Mouse (Mus musculus) limb, embryonic 14.5 days (tissue): ENCODE results near the gene Jade1. TPM values are rescaled to one million over a fixed set of nuclear protein-coding genes. Genes with fewer than 3 reads are reported as not detected.

Experiments
- ATAC-seq: fragments of 200-750 bp; cut with Nextera tagmentation; 2 replicates; pipeline ENCODE4 v1.8.0; 2017; ENCODE audit warnings: low read depth, moderate number of reproducible peaks, moderate TSS enrichment; ENCODE audit not compliant: low FRiP score
- DNase-seq: peaks from one replicate; pipeline ENCODE4 v3.0.0-alpha.2; 2015; ENCODE audit warnings: low spot score
- H3K27ac ChIP-seq: fragments of 300-500 bp; sonication (generic); replicated peaks from 2 replicates; pipeline ENCODE4 v1.5.1; 2014; ENCODE audit warnings: low read depth, mild to moderate bottlenecking, low read length, moderate library complexity, mixed read lengths
- H3K27me3 ChIP-seq: fragments of 300-500 bp; sonication (generic); 2 replicates; pipeline ENCODE4 v1.6.1; 2014; ENCODE audit warnings: low read length, mixed read lengths; ENCODE audit not compliant: control insufficient read depth, insufficient read depth
- H3K36me3 ChIP-seq: fragments of 300-500 bp; sonication (generic); 2 replicates; pipeline ENCODE4 v1.6.1; 2014; ENCODE audit warnings: mild to moderate bottlenecking, low read length, moderate library complexity, mixed read lengths; ENCODE audit not compliant: control insufficient read depth, insufficient read depth
- H3K4me1 ChIP-seq: fragments of 300-500 bp; sonication (generic); 2 replicates; pipeline ENCODE4 v1.6.1; 2014; ENCODE audit warnings: antibody characterized with exemption, low read length, mixed read lengths; ENCODE audit not compliant: control insufficient read depth, insufficient read depth
- H3K4me2 ChIP-seq: fragments of 300-500 bp; sonication (generic); replicated peaks from 2 replicates; pipeline ENCODE4 v1.6.1; 2014; ENCODE audit warnings: low read depth, mild to moderate bottlenecking, low read length, moderate library complexity; ENCODE audit not compliant: severe bottlenecking
- H3K4me3 ChIP-seq: fragments of 300-500 bp; sonication (generic); replicated peaks from 2 replicates; pipeline ENCODE4 v1.5.1; 2014; ENCODE audit warnings: low read length
- H3K9ac ChIP-seq: fragments of 300-500 bp; sonication (generic); 2 replicates; pipeline ENCODE4 v1.6.1; 2014; ENCODE audit warnings: mild to moderate bottlenecking, low read depth, low read length, moderate library complexity; ENCODE audit not compliant: severe bottlenecking
- H3K9me3 ChIP-seq: fragments of 300-500 bp; sonication (generic); 2 replicates; pipeline ENCODE4 v1.6.1; 2016; ENCODE audit warnings: low read length; ENCODE audit not compliant: control insufficient read depth
- POLR2A ChIP-seq: fragments of 200-500 bp; IDR thresholded peaks from 2 replicates; pipeline ENCODE4 v1.8.0; 2012; ENCODE audit warnings: inconsistent platforms, mild to moderate bottlenecking, moderate library complexity, borderline replicate concordance; ENCODE audit not compliant: insufficient read depth, insufficient read length; ENCODE audit errors: extremely low read depth
- WGBS: fragments of 180-500 bp; shearing (Covaris S2); extraction: QIAGEN DNeasy Blood & Tissue Kit; methylation state at CpG from one replicate; pipeline ENCODE4 v1.1.7; 2014; 5-methylcytosine and 5-hydroxymethylcytosine counted together
- polyA plus RNA-seq, 2 experiments: library from polyadenylated mRNA; depleted of rRNA in 1 of 2; stranded (reverse) in 1 of 2; unstranded in 1 of 2; fragments of >200 nt; fragmentation: Nextera tagmentation in 1 of 2; extraction: Ambion mirVana in 1 of 2; gene quantifications; 2 replicates each; pipeline versions ENCODE4 v1.2.1 to v1.2.3; 2012 to 2014

The Jade1 gene
- polyA plus RNA-seq (2012; rRNA removed) (8.8 and 9.1 TPM in 2 replicates), polyA plus RNA-seq (2014; fragmentation: Nextera tagmentation; extraction: Ambion mirVana) (12.8 and 13.7 TPM in 2 replicates)

- WGBS: 96% methylated on average over 35 of the region's 36 CpGs
- DNase-seq (no peak), ATAC-seq (no peak)
- Histone ChIP-seq H3K27ac (no peak within 1 kb of the TSS), H3K4me1 (no peaks in the 10 kb centered on the region), H3K9me3 (no peaks in the 10 kb centered on the region), H3K4me3 (no peak within 1 kb of the TSS), H3K27me3 (no peaks in the 10 kb centered on the region), H3K36me3 (no peaks in the 10 kb centered on the region), H3K4me2 (no peak within 1 kb of the TSS), H3K9ac (no peak within 1 kb of the TSS)
- TF ChIP-seq POLR2A: no peak
Observed at GRCm38 (mm10) chr3:41555491-41556381, at the start of gene Jade1. TSS of gene Jade1 (plus strand) at chr3:41555731.

GRCm38 (mm10) chr3:41509441-41509840 is 46.1 kb upstream of the Jade1 start:
- Histone ChIP-seq H3K9ac (no peak overlapping the region), H3K9me3 (no peaks in the 10 kb centered on the region), H3K4me3 (no peak overlapping the region), H3K27ac (no peak overlapping the region), H3K4me1 (no peaks in the 10 kb centered on the region), H3K4me2 (no peak overlapping the region), H3K36me3 (no peaks in the 10 kb centered on the region), H3K27me3 (no peaks in the 10 kb centered on the region)
- no peak for TF ChIP-seq POLR2A
- 86% methylated on average over 2 of the region's 2 CpGs for WGBS
- ATAC-seq (no peak), DNase-seq (no peak)

DNA sequence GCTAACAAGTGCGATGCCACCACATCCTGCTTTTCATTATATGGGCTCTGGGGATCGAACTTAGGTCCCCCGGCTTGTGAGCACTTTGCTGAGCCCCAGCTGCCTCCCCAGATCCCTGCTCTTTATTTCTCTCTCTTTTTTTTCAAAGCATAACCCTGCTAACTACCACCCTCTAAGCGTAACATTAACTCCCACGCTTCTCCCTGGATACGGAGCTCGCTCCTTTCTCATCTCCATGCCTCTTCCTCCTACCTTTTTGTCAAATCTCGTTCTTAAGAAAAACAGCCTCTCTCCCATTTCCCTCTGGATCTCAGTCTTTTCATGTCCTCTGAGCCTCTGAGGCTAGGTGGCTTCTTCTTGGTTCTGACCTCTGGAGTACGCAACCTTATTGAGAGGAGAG is 45.3 kb upstream of the Jade1 start:
- H3K4me2 ChIP-seq: no peak overlapping the region
- ATAC-seq: no peak
- H3K36me3 ChIP-seq: no peaks in the 10 kb centered on the region
- H3K27me3 ChIP-seq: no peaks in the 10 kb centered on the region
- H3K4me3 ChIP-seq: no peak overlapping the region
- 75% methylated on average over 9 of the region's 9 CpGs for WGBS
- TF ChIP-seq POLR2A: no peak
- no peak for DNase-seq
- H3K4me1 ChIP-seq: no peaks in the 10 kb centered on the region
- H3K27ac ChIP-seq: no peak overlapping the region
- H3K9ac ChIP-seq: no peak overlapping the region
- no peaks in the 10 kb centered on the region for H3K9me3 ChIP-seq

DNA sequence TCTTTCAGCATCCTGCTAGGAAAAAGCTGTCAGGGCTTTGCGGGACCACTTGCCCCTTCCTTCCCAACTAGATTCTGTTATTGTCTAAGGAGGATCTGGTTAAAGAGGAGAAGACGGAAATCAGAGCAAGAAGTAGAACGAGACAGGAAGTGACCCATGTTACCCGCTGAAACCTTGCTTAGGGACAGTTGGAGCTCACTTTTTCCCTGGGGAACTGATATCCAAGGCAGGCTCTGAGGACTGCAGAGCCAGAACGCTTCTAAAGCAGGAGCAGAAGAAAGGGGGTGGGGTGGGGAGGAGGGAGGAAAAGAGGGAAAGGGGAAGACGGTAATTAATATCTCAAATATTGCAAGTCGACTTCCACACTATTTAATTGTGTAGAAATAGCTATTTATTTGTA is 44.8 kb upstream of the Jade1 start:
- no peak overlapping the region for H3K9ac ChIP-seq
- ATAC-seq (no peak), DNase-seq (no peak)
- H3K9me3 ChIP-seq: no peaks in the 10 kb centered on the region
- no peaks in the 10 kb centered on the region for H3K36me3 ChIP-seq
- no peaks in the 10 kb centered on the region for H3K27me3 ChIP-seq
- no peak overlapping the region for H3K27ac ChIP-seq
- no peak overlapping the region for H3K4me3 ChIP-seq
- WGBS: 67% methylated on average over 7 of the region's 7 CpGs
- no peaks in the 10 kb centered on the region for H3K4me1 ChIP-seq
- no peak overlapping the region for H3K4me2 ChIP-seq
- no peak for TF ChIP-seq POLR2A

- WGBS: 60% methylated on average over 5 of the region's 5 CpGs
- Histone ChIP-seq H3K4me3 (no peak overlapping the region), H3K36me3 (no peaks in the 10 kb centered on the region), H3K4me2 (no peak overlapping the region), H3K9me3 (no peaks in the 10 kb centered on the region), H3K27ac (no peak overlapping the region), H3K27me3 (no peaks in the 10 kb centered on the region), H3K9ac (no peak overlapping the region), H3K4me1 (no peaks in the 10 kb centered on the region)
- no peak for DNase-seq
- no peak for ATAC-seq
- no peak for TF ChIP-seq POLR2A
Observed at GRCm38 (mm10) chr3:41514003-41514402, 41.5 kb upstream of the Jade1 start.
